Mouse (Mus musculus) cortical plate, adult 2 months (tissue): ENCODE results near the gene Ifitm6.

ENCODE experiments used
- CTCF ChIP-seq: fragments of 200-500 bp; IDR thresholded peaks from 2 replicates; pipeline ENCODE4 v1.5.1; 2011; ENCODE audit warnings: mild to moderate bottlenecking, control low read depth, low read length; ENCODE audit not compliant: insufficient read depth; ENCODE audit errors: extremely low read depth
- POLR2A ChIP-seq: fragments of 200-500 bp; IDR thresholded peaks from 2 replicates; pipeline ENCODE4 v1.6.1; 2011; ENCODE audit warnings: mild to moderate bottlenecking, low read length, control low read depth; ENCODE audit not compliant: insufficient read depth; ENCODE audit errors: extremely low read depth

GRCm38 (mm10) chr7:141041661-141042060 lies 23.9 kb upstream of the Ifitm6 start:
- TF ChIP-seq CTCF (no peak), POLR2A (no peak)
